Mouse (Mus musculus) CH12.LX (cell line): ENCODE measurements at regions not wholly inside any gene's neighbourhood (a gene's known extent, or its start where the extent isn't known, plus 50 kb on each side); places are given as distances from the start of the nearest gene placed in this dataset.

Experiments
- CTCF ChIP-seq, 2 experiments: IDR thresholded peaks in 1 of 2; conservative IDR thresholded peaks in 1 of 2; 2 replicates each; pipeline ENCODE4 v1.5.1; 2011 to 2012; ENCODE audit warnings: low read depth in 2 of 2, low read length in 2 of 2, improper control_type of control experiment in 1 of 2, inconsistent platforms in 1 of 2, mild to moderate bottlenecking in 1 of 2, moderate library complexity in 1 of 2
- JUND ChIP-seq: conservative IDR thresholded peaks from 2 replicates; pipeline ENCODE4 v1.6.1; 2011; ENCODE audit warnings: low read depth, low read length, improper control_type of control experiment
- KAT2A ChIP-seq: IDR thresholded peaks from 2 replicates; pipeline ENCODE4 v1.6.1; 2012; ENCODE audit warnings: low read length, improper control_type of control experiment, inconsistent platforms; ENCODE audit not compliant: insufficient replicate concordance
- MEF2A ChIP-seq: IDR thresholded peaks from 2 replicates; pipeline ENCODE4 v1.6.1; 2014; ENCODE audit warnings: low read depth, mild to moderate bottlenecking, inconsistent platforms, low read length, improper control_type of control experiment, borderline replicate concordance
- UBTF ChIP-seq: IDR thresholded peaks from 2 replicates; pipeline ENCODE4 v1.6.1; 2012; ENCODE audit warnings: low read depth, mild to moderate bottlenecking, inconsistent platforms, low read length, improper control_type of control experiment, moderate library complexity

DNA sequence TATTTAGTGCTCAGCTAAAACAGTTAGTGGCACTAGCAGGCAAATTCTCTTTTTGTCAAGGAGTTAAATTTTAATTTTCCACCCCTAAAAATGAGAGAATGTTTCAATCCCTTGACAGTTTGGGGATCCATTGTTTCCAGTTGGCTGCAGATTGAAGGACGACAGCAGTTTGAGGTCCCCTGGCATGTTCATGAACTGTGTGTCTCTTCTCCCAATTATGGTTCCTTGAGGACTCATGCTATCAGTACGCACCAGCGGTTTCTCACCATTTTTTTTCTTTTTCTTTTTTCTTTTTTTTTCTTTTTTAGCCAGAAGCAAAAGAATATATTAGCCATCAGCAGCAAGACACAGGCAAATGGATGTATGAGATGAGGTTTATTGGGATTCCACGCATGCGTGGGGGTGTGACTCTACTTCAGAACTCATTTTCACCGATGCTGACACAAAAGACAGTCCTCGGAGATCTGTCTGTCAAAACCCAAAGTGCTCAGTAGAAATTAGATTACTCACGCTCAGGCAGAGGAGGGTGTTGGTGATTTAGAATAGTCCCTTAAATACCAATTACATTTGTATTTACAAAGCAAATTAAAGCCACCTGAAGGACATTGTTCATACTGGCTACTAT, 157.8 kb upstream of the Arrdc4 start:
- TF ChIP-seq JUND (no peak), CTCF (conservative IDR thresholded peaks at IDR 0.05 in 1 of 2, IDR thresholded peaks at IDR 0.05 in 1 of 2; ENCODE audit: low read depth in 2 of 2, low read length in 2 of 2) (no peak), KAT2A (no peak), UBTF (no peak), MEF2A (no peak)
